Mouse (Mus musculus): Measurements from ENCODE around the gene Lrrc74b.
A peak's percentile ranks its signal among the peaks of the same experiment; 100 is the strongest.
"Not testable (repeated sequence)": the region's sequence is repeated elsewhere in the genome, so short reads cannot be mapped to it uniquely, and the experiment has no call there.

Gene Lrrc74b

DNA sequence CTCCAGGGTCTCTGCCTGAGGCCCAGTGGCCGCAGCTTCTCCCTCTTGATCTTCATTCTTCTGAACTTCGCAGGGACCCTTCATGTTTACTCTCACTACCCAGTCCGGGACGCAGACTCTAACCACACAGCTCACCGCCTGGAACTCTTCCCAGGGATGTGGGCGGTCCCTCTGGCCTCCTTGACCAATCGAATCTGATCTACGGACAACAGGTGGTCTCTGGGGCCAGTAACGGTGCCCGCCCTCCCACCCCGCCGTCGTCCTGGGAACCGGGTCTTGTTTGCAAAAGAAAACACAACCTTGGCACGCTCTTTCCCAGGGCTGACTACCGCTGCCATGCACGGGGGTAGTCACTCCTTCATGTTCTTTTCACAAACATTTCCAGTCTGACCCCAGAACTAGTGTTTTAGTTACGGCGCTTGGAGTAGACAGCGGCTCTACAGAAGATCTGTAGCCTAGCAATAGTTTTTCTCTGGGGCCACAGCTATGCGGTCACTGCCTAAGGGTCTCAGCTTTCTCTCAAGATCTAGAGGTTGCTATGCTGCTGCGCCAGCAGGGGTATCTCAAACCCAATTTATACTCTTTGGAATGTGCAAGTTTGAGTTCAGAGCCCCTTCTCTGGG lies at the start of gene Lrrc74b:
Lrrc74b (minus strand) TSS at position 120 of the 623 bp plus-strand sequence.
- no peak for DNase-seq (ENCODE audit: low read depth in 2 of 2, low spot score in 2 of 2)

DNA sequence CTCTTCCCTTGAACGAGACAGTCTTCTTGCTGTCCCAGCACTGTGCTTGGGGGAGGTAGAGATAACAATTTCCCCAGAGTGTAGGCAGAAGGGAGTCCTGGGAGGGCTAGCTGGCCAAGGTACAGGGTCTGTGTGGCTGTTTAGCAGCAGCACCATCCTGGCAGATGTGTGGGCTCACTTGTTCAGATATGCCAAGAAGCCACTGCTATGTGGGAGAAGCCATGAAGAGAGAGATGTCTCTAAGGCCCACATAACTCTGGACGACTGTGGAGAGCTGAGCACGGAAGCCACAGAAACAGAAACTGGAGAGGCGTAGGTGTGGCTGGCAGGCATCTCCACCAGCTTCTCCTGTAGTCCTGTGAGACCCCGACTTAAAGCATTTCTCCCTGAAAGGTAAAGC lies 44.6 kb upstream of the Lrrc74b start:
- DNase-seq (ENCODE audit: low read depth in 2 of 2, low spot score in 2 of 2): no peak

DNA sequence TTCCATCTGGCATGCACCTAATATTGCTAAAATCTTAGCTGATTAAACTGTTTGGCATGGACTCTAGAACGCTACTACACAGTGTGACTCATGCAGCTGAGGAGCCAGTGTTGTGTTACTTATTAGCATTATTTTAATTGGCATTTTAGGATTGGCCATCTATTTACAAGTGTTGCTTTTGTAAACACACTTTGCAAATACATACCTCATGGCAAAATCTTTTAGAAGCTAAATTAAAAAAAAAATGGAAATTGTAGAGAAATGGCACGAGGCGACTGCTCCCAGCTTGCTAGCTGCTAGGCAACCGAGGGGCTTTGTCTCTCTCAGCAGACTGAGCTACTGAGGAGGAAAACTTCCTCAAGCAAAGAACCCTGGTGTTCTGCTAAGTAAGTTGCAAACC lies 43.9 kb upstream of the Lrrc74b start:
- DNase-seq (ENCODE audit: low read depth in 2 of 2, low spot score in 2 of 2): no peak

DNA sequence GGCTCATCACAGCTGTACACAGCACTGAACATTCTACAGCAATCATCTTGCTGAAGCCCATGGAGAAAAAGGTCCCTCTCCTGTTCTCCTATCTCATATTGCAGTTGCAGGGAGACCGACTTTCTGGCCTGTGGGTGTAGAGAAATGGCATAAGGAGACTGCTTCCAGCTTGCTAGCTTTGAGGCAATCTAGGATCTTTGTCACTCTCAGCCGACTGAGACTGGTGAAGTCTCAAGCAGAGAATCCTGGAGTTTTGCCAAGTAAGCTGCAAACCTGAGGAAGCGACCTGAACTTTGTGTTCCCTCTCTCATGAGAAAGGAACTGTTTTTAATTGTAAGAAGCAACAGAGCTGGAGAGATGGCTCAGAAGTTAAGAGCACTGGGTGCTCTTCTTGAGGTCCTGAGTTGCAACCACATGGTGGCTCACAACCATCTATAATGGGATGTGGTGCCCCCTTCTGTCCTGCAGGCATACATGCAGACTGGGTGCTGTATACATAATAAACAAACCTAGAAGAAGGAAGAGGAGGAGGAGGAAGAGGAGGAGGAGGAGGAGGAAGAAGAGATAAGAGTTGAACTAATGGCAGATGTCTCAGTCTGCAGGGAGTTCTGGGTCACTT lies 40.0 kb upstream of the Lrrc74b start:
- no peak for DNase-seq (ENCODE audit: low read depth in 2 of 2, low spot score in 2 of 2)

DNA sequence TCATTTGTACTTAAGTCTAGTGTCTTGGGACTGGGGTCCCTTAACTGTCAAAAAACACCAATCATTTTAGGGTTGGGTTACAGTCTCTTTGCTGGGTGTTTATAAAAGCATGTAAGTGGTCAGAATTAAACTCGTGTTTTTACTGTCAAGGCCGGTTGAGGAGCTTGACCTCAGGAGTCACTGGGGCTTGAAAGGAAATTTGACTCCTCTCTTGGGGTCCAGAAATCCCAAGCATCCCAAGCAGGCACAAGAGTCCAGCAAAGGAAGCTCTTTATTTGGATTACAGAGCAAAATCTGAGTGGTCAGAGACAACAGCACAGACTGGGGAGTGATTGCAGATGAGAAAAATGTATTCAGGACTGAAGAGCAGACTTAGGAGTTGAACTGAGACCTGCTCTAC lies 29.7 kb upstream of the Lrrc74b start:
- no peak for DNase-seq (ENCODE audit: low read depth in 2 of 2, low spot score in 2 of 2)

DNA sequence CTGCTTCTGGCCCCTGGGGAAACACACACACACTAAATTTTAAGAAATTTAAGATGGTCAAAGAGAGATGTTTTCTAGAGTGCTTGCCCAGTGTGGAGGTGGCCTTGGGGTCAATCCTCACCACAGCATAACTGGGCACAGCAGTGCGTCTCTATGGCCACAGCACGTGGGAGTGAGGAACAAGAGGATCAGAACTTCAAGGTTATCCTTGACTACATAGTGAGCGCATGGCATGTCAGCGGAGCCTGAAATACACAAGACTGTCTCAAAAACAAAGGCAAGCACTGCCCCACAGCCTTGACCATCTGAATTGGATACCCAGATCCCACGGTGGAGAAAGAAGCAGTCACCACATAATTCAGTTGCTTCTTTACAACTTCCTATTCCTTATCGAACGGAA lies 23.5 kb upstream of the Lrrc74b start:
- no peak for DNase-seq (ENCODE audit: low read depth in 2 of 2, low spot score in 2 of 2)

DNA sequence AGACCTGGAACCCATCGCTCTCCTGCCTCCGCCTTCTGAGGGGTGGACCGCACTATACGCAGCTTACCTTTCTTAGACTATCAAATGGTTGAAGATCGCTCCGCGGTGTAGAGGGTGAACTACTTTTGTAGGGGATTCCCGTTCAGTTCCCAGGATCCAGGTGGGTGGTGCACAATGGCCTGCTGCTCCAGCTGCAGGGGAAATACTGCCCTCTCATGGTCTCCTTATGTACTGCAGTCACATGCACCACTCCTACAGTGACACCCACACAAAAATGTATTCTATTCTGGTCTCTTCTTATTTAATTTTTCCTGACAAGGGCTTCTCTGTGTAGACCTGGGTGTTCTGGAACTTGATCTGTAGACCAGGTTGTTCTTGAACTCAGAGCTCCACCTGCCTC lies 22.0 kb upstream of the Lrrc74b start, which contains the start of gene Slc7a4:
Slc7a4 (minus strand) TSS at position 151 of the 400 bp plus-strand sequence.
- DNase-seq (ENCODE audit: low read depth in 2 of 2, low spot score in 2 of 2): no peak

DNA sequence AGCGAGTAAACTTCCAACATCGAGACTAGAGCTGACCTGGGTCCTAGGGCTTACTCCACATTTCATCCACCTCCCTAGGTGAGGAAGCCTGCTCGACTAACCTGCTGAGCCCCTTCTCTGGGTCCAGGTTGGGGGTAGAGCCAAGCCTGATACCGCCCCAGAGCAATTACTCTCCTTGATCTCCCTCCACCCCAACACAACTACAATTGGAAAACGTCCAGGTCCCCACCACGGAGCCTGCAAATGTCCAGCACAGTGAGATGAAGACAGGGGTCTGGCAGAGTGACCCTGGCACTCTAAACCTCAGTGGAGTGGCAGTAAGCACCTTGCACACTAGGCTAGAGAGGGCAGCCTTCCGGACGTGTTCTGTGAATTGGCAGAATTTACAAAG lies 15.8 kb upstream of the Lrrc74b start:
- DNase-seq (ENCODE audit: low read depth in 2 of 2, low spot score in 2 of 2): no peak

DNA sequence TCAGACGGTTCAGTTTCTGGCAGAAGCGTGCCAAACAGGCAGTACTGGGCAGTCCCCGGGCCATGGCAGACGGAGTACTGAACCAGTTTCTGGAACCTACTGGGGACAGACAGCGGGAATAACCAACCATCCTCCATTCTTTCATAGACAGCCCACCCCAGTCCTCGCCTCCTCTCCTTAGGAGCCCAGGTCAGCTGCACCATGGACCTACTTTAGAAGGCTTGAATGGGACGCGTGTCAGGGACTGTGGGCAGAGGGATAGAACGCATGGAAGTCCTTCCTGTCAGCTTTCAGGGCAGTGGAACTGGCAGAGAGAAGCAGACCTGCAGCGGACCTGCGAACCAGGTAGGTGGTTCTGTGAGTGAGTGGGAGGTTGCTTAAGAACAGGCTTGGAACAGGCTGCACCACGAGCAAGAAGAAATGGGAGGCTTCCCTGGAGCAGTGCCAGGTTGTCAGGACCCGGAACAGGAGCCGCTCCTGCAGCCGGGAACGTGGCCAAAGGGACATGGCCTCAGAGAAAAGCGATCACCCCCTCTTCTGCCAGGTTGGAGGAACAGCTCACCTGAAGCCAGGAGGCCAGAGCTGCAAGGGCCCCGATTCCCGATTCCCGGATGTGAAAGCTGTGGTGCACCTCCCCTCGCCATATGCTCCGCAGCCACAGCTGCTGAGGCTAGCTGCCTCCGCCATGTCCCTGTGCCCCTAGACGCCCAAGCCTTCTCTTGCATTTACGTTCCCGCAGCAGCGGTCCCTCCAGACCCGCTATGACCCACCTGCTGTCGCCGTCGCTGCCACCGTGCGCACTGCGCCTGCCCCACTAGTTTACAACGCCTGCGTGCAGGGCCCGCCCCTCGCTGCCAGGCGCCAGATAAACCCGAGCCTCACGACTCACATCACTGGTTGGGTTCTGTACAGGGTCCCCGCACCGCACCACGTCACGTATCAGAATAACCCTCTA lies 15.1 kb upstream of the Lrrc74b start:
- no peak for DNase-seq (ENCODE audit: low read depth in 2 of 2, low spot score in 2 of 2)

DNA sequence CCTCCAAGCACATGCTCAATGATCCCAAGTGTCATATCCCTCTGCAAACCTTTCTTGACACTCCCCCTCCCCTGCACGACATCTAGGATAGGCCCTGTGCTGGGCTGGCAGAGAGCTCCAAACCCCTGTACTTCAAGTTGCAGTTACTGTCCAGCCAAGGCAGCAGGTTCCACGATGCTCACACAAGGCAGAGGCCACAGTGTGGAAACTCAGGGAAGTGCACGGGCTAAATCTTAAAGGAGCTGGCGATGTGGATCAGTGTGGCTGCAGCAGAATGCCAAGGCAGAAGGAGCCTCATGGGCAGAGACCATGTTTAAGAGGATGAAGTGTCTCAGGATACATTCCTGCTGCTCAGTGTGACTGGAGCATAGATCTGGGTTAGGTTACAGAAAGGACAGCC lies 5.1 kb upstream of the Lrrc74b start:
- no peak for DNase-seq (ENCODE audit: low read depth in 2 of 2, low spot score in 2 of 2)

DNA sequence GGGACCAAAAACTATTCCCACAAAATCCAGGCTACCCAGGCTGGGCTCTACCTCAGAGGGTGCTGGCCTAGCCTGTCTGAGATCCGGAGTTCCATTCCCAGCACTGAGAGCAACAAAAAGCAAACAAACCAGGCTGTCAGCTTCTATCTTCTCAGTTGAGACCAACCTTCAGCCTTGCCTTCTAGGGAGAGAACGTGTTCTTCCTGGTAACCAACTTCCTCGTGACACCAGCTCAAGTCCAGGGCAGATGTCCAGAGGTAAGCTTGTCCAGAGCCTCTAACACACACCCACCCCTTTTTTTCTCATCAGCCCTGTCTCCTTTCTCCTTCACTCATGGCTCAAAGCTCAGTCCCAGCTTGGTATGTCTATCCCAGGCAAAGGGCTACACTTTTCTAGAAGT lies 3.7 kb upstream of the Lrrc74b start:
- no peak for DNase-seq (ENCODE audit: low read depth in 2 of 2, low spot score in 2 of 2)

DNA sequence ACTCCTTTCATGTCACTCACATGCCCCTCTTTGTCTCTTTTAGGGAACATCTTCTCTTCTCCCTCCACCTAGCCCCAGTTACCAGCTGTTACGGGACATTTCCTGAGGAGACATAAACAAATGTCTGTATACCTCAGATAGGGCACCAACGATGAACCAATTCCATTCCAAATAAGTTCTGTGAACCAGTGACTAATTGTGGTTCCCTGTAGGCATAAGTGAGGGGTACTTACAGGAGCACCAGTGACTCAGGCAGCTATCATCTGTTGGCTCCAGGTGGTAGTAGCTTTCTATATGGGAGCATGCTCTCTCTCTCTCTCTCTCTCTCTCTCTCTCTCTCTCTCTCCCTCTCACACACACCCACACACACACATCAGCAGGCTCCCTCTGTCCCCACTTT lies 3.2 kb upstream of the Lrrc74b start:
- DNase-seq (ENCODE audit: low read depth in 2 of 2, low spot score in 2 of 2): no peak

DNA sequence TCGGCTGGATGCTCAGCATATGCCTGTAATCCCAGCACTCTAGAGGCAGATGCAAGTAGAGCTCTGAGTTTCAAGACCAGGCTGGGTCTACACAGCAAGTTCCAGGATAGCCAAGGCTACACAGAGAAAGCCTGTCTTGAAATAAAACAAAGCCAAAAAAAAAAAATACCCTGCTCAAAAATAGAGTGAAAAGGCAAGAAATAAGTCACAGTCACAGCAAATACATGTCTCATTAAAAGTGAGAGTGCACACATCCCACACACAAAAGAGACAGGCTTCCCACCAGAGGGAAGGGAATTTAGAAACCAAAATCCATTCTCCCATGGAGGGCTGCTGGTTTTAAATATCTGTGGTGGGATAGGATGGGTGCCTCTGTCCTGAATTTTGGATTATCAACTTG lies 2.5 kb upstream of the Lrrc74b start:
- no peak for DNase-seq (ENCODE audit: low read depth in 2 of 2, low spot score in 2 of 2)

DNA sequence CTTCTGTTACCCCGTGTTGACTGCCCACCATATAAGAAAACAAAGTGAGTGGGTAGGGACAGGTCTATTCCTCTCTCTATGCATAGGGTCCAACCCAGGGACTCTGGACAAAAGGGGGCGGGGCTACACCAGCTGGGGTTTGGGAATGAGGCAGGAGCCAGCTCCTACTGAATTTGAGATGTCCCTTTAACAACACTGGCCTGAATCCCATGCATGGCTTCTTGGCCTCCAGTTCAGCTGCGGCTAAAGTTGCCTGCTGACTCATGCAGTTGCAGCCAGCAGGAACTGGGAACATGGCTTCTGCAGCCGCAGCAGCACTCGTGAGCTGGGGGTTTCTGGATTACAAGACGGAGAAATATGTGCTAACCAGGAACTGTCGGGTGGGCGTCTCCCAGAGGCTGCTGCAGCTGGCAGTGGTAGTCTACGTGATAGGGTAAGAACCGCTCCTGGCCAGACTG lies 733 bp upstream of the Lrrc74b start, which contains the start of gene P2rx6:
P2rx6 (plus strand) TSS at position 135 of the 458 bp plus-strand sequence.
- DNase-seq (ENCODE audit: low read depth in 2 of 2, low spot score in 2 of 2): no peak

DNA sequence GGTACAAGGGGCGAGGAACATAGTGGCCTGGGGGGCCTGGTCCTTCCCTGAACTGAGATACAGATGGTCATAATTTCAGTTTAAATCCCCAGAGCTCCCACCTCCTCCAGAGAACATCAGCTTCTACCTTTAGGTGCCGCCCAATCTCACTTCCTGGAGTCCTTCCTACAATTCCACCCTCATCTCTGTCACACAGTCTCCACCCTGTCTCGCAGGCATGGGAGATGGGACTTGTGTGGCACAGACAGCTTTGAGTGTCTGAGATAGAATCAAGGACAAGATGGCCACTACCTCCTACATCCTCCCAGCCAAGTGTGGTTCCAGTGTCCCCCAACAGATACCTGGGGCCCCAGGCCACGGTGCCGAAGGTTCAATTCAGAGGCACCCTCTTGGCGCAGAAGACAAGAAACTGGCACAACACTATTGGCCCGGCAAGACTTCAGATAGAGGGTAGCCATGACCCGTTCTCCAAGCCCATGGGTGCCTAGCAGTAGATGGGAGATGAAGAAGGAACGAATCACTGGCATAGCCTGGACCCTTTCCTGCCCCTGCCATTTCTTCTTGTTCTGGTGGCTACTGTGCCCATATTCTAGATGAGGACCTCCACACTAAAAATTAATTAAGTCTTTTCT lies 1.5 kb downstream of the Lrrc74b start:
- no peak for DNase-seq (ENCODE audit: low read depth in 2 of 2, low spot score in 2 of 2)

DNA sequence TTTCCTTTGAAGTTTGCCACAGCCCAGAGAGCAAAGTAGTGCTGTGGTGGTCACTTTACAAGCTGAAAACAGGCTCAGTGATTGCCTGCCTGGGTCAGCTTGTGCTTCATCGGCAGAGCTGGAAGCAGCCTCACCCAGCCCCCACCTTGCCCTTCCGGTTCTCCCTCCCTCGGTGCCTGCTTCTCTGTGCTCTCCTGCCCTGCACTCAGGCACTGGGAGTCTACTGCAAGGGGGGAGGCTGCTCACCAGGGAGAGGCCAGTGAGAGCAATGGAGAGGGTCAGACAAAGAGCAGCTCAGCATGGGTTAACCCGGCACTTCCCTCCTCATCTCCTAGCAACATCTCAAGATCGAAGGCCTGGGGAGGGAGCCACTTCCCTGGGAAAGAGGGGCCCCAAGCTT lies 2.2 kb downstream of the Lrrc74b start:
- no peak for DNase-seq (ENCODE audit: low read depth in 2 of 2, low spot score in 2 of 2)

DNA sequence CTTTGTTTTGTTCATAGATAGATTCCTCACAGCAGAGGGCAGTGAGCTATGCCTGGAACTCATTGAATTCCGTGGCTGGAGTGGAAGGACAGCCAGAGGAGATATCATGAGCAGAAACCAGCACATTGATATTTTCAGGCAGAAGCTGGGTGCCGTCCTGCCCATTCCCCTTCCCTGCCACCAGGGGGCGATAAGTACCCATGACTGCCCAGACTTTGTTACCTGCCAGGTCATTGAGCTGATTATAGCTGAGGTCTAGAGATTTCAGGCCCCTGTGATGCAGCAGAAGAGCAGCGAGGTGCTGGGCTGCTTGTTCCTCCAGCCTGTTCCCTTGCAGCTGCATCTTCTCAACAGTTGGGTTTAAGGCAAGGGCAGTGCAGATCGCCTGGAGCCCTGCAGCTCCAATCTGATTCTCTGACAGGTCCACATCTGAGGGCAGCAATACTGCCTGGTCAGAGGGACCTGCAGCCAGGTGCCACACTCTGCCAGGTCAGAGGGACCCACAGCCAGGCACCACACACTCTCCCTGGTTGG lies 3.0 kb downstream of the Lrrc74b start:
- DNase-seq (ENCODE audit: low read depth in 2 of 2, low spot score in 2 of 2): peak; percentile 44 to 60

DNA sequence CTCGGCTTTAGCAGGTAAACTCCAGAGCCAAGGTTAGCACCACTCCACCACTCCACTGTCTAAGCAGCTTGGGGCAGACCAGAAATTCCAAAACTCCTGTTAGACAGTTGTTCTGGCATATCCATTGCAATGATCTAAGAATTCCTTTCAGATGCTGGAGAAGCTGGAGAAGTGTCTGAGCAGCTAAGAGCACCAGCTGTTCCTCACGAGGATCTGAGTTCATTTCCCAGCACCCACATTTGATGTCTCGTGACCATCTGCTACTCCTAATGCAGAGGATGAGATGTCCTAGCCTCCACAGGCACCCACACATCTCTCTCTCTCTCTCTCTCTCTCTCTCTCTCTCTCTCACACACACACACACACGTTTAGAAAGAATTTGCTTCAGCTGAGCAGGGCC lies 4.1 kb downstream of the Lrrc74b start:
- DNase-seq (ENCODE audit: low read depth in 2 of 2, low spot score in 2 of 2): no peak

DNA sequence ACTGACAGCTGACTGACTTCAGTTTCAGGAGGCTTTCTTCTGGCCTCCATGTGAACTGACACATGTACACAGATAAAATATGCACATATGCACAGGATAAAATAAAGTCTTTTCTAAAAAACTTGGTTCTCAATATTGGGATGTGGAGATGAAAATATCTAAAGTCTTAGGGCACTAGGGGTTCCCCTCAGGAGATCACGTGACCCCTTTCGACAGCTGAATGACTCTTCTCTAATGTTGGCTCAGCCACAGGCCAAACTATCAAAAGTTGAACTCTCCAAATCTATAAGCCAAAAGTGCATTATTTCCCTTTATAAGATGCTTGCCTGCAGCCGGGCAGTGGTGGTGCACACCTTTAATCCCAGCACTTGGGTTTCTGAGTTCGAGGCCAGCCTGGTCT lies 4.9 kb downstream of the Lrrc74b start:
- DNase-seq (ENCODE audit: low read depth in 2 of 2, low spot score in 2 of 2): no peak

DNA sequence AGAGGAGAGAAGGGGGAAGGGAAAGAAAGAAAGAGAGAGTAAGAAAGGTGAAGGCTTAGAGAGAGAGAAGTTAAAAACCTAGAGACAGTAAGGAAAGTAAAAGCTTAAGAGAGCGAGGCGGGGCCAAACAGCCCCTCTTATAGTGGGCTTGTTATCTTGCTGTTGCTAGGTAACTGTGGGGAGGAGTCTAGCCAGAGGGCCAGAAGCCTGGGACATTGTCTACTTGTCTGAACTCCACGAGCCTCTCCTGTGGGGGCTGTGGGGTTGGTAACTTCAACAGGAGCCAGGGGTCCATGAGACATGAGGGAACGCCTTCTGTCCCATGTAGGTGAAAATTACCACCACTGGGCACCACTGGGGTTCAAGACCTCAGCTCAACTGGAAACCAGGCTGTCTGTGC lies 6.3 kb downstream of the Lrrc74b start:
- not testable (repeated sequence) for DNase-seq (ENCODE audit: low read depth in 2 of 2, low spot score in 2 of 2)

All from CD8-positive naive resting alpha-beta T cell, adult 2 months (primary cell).